Mouse (Mus musculus): ENCODE data around the gene Atl1. TPM values are rescaled to one million over a fixed set of nuclear protein-coding genes. Genes with fewer than 3 reads are reported as not detected.

Gene Atl1
- polyA plus RNA-seq, 1 experiment = 10.2 TPM

DNA sequence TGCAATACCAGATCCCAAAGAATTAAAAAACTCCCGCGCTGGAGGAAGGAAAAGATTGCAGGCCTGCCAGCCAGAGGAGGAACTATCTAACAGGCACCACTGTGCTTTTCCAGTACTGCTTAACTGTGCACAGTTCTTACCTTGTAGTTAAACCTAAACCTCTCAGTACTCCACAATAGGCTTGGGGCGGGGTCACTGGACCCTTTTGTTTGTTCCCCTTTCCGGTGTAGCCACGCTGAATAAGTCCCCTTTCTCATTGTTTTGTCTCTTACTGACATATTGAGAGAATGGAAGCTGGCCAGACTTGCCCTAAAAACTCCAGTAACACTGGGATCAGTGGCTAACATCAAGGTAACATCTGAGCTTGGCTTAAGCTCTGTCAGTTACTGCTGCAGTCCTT, 45.3 kb downstream of the Atl1 start:
- Histone ChIP-seq H3K27me3 (ENCODE audit: control insufficient read depth, insufficient read depth, low read length, poor library complexity, severe bottlenecking) (no peaks in the 10 kb centered on the region), H3K9me3 (replicated peaks; ENCODE audit: control insufficient read depth, insufficient read depth, low read length, poor library complexity, severe bottlenecking) (no peaks in the 10 kb centered on the region), H3K9ac (ENCODE audit: low read depth, poor library complexity, severe bottlenecking) (no peak overlapping the region), H3K27ac (ENCODE audit: insufficient read depth, low read length) (peak overlapping the region; percentile 85), H3K36me3 (ENCODE audit: control insufficient read depth, insufficient read depth, low read length, poor library complexity, severe bottlenecking) (no peaks in the 10 kb centered on the region), H3K4me1 (ENCODE audit: control insufficient read depth, insufficient read depth, low read length) (no peaks in the 10 kb centered on the region), H3K4me3 (ENCODE audit: low read depth, low read length) (no peak overlapping the region)
- TF ChIP-seq POLR2A (IDR thresholded peaks at IDR 0.05; ENCODE audit: insufficient read depth, low read length) (no peak), CTCF (IDR thresholded peaks at IDR 0.05; ENCODE audit: low read depth, low read length) (no peak), EP300 (IDR thresholded peaks at IDR 0.05; ENCODE audit: insufficient read depth, low read depth, low read length) (no peak)

DNA sequence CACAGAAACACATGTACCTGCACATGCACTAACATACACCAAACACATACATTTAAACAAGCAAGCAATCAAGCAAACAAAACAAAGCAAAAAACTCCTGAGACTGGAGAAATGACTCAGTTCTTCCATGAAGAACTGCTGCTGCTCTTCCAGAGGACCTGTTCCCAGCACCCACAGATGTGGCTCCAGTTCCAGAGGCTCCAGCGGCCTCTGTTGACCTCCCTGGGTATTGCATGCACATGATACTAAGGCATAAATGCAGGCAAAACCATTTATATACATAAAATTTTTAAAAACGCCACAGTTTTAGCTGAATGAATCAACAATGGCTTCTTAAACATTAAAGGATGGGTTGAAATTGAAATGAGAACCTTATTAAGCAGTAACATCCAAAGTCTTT, 46.9 kb downstream of the Atl1 start:
- TF ChIP-seq POLR2A (IDR thresholded peaks at IDR 0.05; ENCODE audit: insufficient read depth, low read length) (no peak), EP300 (IDR thresholded peaks at IDR 0.05; ENCODE audit: insufficient read depth, low read depth, low read length) (no peak), CTCF (IDR thresholded peaks at IDR 0.05; ENCODE audit: low read depth, low read length) (peak; percentile 46)
- Histone ChIP-seq H3K9ac (ENCODE audit: low read depth, poor library complexity, severe bottlenecking) (no peak overlapping the region), H3K4me1 (ENCODE audit: control insufficient read depth, insufficient read depth, low read length) (no peaks in the 10 kb centered on the region), H3K27me3 (ENCODE audit: control insufficient read depth, insufficient read depth, low read length, poor library complexity, severe bottlenecking) (no peaks in the 10 kb centered on the region), H3K4me3 (ENCODE audit: low read depth, low read length) (no peak overlapping the region), H3K9me3 (replicated peaks; ENCODE audit: control insufficient read depth, insufficient read depth, low read length, poor library complexity, severe bottlenecking) (no peaks in the 10 kb centered on the region), H3K36me3 (ENCODE audit: control insufficient read depth, insufficient read depth, low read length, poor library complexity, severe bottlenecking) (no peaks in the 10 kb centered on the region), H3K27ac (ENCODE audit: insufficient read depth, low read length) (no peak overlapping the region)

DNA sequence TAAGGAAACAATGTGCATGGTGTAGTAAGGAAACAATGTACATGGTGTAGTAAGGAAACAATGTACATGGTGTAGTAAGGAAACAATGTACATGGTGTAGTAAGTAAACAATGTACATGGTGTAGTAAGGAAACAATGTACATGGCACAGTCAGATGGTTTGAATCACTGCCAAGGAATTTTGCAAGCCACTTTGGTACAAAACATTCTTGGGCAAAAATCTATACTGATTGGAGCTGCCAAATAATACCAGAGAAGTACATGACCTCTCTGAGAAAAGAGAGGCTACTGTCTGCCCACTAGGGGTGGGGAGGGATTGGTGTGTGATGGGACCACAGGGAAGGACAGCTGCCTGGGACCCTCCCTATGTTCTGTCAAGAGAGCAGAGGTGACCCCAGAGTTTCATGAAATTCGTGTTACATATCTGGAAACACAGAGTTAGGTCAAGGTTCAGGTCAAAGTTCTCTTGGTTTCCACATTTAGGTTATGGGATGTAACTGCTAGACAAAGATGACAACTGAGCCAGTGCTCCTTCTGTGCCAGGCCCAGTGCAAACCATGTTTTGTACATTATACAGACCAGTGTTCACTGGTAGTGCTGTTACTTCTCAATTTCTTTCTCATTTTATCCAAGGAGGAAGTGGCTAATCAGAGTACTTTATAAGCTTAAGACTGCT, 49.4 kb downstream of the Atl1 start:
- TF ChIP-seq EP300 (IDR thresholded peaks at IDR 0.05; ENCODE audit: insufficient read depth, low read depth, low read length) (no peak), CTCF (IDR thresholded peaks at IDR 0.05; ENCODE audit: low read depth, low read length) (no peak), POLR2A (IDR thresholded peaks at IDR 0.05; ENCODE audit: insufficient read depth, low read length) (no peak)
- no peaks in the 10 kb centered on the region for H3K27me3 ChIP-seq (ENCODE audit: control insufficient read depth, insufficient read depth, low read length, poor library complexity, severe bottlenecking)

DNA sequence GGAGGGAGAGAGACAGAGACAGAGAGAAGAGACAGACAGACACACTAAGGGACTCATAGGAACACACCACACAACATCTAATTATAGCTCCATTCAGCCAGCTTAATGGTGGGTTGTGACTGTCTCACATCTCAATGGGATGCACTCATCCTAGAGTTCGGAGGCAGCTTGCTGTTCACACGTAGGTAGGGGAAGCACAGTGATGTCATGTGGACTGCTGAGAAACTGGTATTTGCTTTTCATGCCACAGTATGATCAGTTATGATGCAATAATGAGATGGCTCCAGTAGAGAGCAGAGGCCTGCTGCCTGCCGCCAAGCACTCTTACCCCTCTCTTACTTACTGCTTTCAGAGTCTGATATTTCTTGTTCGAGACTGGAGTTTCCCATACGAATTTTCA, 53.4 kb downstream of the Atl1 start:
- TF ChIP-seq POLR2A (IDR thresholded peaks at IDR 0.05; ENCODE audit: insufficient read depth, low read length) = no peak
- TF ChIP-seq EP300 (IDR thresholded peaks at IDR 0.05; ENCODE audit: insufficient read depth, low read depth, low read length) = no peak
- no peak for TF ChIP-seq CTCF (IDR thresholded peaks at IDR 0.05; ENCODE audit: low read depth, low read length)
- no peak overlapping the region for H3K9ac ChIP-seq (ENCODE audit: low read depth, poor library complexity, severe bottlenecking)
- H3K27ac ChIP-seq (ENCODE audit: insufficient read depth, low read length) = no peak overlapping the region
- no peaks in the 10 kb centered on the region for H3K9me3 ChIP-seq (replicated peaks; ENCODE audit: control insufficient read depth, insufficient read depth, low read length, poor library complexity, severe bottlenecking)
- H3K27me3 ChIP-seq (ENCODE audit: control insufficient read depth, insufficient read depth, low read length, poor library complexity, severe bottlenecking) = no peaks in the 10 kb centered on the region
- no peaks in the 10 kb centered on the region for H3K4me1 ChIP-seq (ENCODE audit: control insufficient read depth, insufficient read depth, low read length)
- no peaks in the 10 kb centered on the region for H3K36me3 ChIP-seq (ENCODE audit: control insufficient read depth, insufficient read depth, low read length, poor library complexity, severe bottlenecking)
- H3K4me3 ChIP-seq (ENCODE audit: low read depth, low read length) = no peak overlapping the region

More for the DNA sequence above, 49.4 kb downstream of the Atl1 start:
- H3K4me3 ChIP-seq (ENCODE audit: low read depth, low read length) = no peak overlapping the region
- no peaks in the 10 kb centered on the region for H3K36me3 ChIP-seq (ENCODE audit: control insufficient read depth, insufficient read depth, low read length, poor library complexity, severe bottlenecking)
- H3K9me3 ChIP-seq (replicated peaks; ENCODE audit: control insufficient read depth, insufficient read depth, low read length, poor library complexity, severe bottlenecking) = no peaks in the 10 kb centered on the region
- no peaks in the 10 kb centered on the region for H3K4me1 ChIP-seq (ENCODE audit: control insufficient read depth, insufficient read depth, low read length)
- H3K27ac ChIP-seq (ENCODE audit: insufficient read depth, low read length) = no peak overlapping the region
- no peak overlapping the region for H3K9ac ChIP-seq (ENCODE audit: low read depth, poor library complexity, severe bottlenecking)

DNA sequence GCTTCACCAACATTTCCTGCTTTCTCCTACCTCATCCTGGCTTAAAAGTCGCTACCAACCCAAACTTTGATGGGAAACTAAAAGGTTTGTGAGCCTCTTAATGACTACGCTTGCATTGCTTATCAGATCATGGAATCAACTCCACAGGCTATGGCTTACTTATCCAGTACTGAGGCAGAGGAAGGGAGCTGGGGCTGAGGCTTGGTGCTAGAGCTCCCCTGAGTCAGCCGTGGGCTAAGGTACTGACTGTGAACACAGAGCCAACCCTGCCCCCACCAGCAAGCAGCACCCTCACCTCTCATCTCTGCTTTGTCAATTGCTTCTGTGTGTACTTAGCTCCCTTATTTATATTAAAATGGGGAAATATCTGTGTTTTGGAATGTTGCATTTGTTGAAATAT, 55.1 kb downstream of the Atl1 start:
- TF ChIP-seq CTCF (IDR thresholded peaks at IDR 0.05; ENCODE audit: low read depth, low read length) = no peak
- TF ChIP-seq EP300 (IDR thresholded peaks at IDR 0.05; ENCODE audit: insufficient read depth, low read depth, low read length) = no peak
- TF ChIP-seq POLR2A (IDR thresholded peaks at IDR 0.05; ENCODE audit: insufficient read depth, low read length) = no peak
- Histone ChIP-seq H3K36me3 (ENCODE audit: control insufficient read depth, insufficient read depth, low read length, poor library complexity, severe bottlenecking) (no peaks in the 10 kb centered on the region), H3K4me1 (ENCODE audit: control insufficient read depth, insufficient read depth, low read length) (no peaks in the 10 kb centered on the region)

DNA sequence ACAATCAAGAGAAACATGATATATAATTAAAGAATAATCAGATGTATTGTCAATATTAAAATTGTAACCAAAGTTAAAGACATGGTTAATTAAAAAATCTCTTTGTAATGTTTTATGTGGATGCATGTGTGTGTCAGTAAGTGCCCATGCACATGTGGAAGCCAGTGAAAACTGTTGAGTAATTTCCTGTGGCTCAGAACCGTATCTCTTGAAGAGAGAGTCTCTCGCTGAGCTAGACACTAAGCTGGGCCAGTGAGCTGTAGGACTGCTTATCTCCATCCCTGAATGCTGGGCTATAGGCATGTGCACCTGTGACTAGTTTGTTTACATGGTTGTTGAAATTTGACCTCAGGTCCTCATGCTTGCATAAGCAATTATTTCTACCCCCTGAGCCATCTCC, 65.0 kb downstream of the Atl1 start:
- Histone ChIP-seq H3K27ac (ENCODE audit: insufficient read depth, low read length) (no peak overlapping the region), H3K27me3 (ENCODE audit: control insufficient read depth, insufficient read depth, low read length, poor library complexity, severe bottlenecking) (no peaks in the 10 kb centered on the region), H3K4me1 (ENCODE audit: control insufficient read depth, insufficient read depth, low read length) (no peaks in the 10 kb centered on the region), H3K36me3 (ENCODE audit: control insufficient read depth, insufficient read depth, low read length, poor library complexity, severe bottlenecking) (no peaks in the 10 kb centered on the region), H3K4me3 (ENCODE audit: low read depth, low read length) (no peak overlapping the region), H3K9ac (ENCODE audit: low read depth, poor library complexity, severe bottlenecking) (no peak overlapping the region), H3K9me3 (replicated peaks; ENCODE audit: control insufficient read depth, insufficient read depth, low read length, poor library complexity, severe bottlenecking) (no peaks in the 10 kb centered on the region)
- TF ChIP-seq EP300 (IDR thresholded peaks at IDR 0.05; ENCODE audit: insufficient read depth, low read depth, low read length) = no peak
- no peak for TF ChIP-seq CTCF (IDR thresholded peaks at IDR 0.05; ENCODE audit: low read depth, low read length)
- no peak for TF ChIP-seq POLR2A (IDR thresholded peaks at IDR 0.05; ENCODE audit: insufficient read depth, low read length)

More for the DNA sequence above, 55.1 kb downstream of the Atl1 start:
- no peak overlapping the region for H3K9ac ChIP-seq (ENCODE audit: low read depth, poor library complexity, severe bottlenecking)
- no peak overlapping the region for H3K4me3 ChIP-seq (ENCODE audit: low read depth, low read length)
- H3K27ac ChIP-seq (ENCODE audit: insufficient read depth, low read length) = no peak overlapping the region
- no peaks in the 10 kb centered on the region for H3K27me3 ChIP-seq (ENCODE audit: control insufficient read depth, insufficient read depth, low read length, poor library complexity, severe bottlenecking)
- no peaks in the 10 kb centered on the region for H3K9me3 ChIP-seq (replicated peaks; ENCODE audit: control insufficient read depth, insufficient read depth, low read length, poor library complexity, severe bottlenecking)

Measured in ES-Bruce4 (cell line).